ENCODE assay signal across 8 mouse cellular contexts in the genomic region with DNA sequence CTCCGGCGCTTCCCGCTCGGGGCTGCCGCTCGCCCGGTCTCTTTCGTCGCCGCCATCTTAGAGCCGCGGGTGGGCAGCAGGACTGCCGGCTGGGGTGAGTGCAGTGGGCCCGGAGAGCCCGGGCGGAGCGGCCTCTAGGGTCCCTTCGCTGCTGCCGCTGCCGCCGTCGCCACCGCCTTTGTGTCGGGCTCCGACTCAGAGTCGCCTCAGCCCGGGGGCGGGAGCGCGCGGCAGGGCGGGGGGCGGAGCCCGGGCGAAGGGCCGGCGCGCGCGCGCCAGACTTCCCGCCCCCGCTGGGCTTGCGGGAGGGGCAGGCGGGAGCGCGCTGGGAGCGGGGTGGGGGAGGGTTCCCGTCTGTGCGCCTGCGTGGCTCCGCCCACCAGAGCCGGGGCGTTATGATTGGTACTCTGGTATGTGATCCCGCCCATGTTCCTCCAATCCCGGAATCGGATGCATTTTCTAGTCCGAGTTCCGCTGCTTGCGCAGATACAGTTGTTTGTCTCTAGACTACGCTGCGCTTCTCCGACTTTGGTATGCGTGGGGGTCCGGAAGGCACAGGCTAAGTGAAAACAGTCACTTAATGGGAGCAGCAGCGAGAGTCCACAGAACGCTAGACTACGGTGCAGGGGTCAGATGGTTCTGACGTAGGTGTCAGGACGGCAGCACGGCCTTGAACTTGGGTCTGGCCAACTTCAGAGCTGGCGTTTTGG. TPM values are rescaled to one million over a fixed set of nuclear protein-coding genes. Genes with fewer than 3 reads are reported as not detected.
DNase-seq lines count a peak whose midpoint lies in the region; ATAC-seq lines count a peak whose summit lies in the region.

No protein-coding gene starts in this region.

- peak overlapping the region; percentile 100 for H3K27ac ChIP-seq in intestine, embryonic 14.5 days (ENCODE audit: low read depth)

- H3K9ac ChIP-seq in intestine, embryonic 14.5 days (ENCODE audit: low read length) = peak overlapping the region; percentile 100

- peak; percentile 79 for ATAC-seq in intestine, embryonic 14.5 days (replicated peaks; ENCODE audit: low FRiP score, low TSS enrichment, low read depth)
- ATAC-seq in megakaryocyte progenitor cell, adult 5-6 weeks (replicated peaks; ENCODE audit: poor library complexity) = peak; percentile 84

- peaks cover 14% of the 10 kb centered on the region for H3K4me1 ChIP-seq in intestine, embryonic 14.5 days (replicated peaks; ENCODE audit: control insufficient read depth, insufficient read depth, low read length)

- DNase-seq in adrenal gland, adult 2 months = peak; percentile 97
- DNase-seq in embryo, embryonic 11 days = peak; percentile 97
- peak; percentile 95 for DNase-seq in gastrocnemius, postnatal 25 days
- peak; percentile 99 for DNase-seq in intestine, embryonic 14.5 days (ENCODE audit: low spot score)
- DNase-seq in left cerebral cortex, postnatal 10 days (ENCODE audit: extremely low spot score in 1 of 2, low spot score in 2 of 2) = peak; percentile 93 to 95
- DNase-seq in right cerebral cortex, postnatal 10 days (ENCODE audit: low spot score in 2 of 2) = peak; percentile 96 to 97
- peak; percentile 92 for DNase-seq in urinary bladder, postnatal 14 days (ENCODE audit: low spot score)

- under 1% methylated on average over 42 of the region's 72 CpGs for WGBS in intestine, embryonic 14.5 days

- peak overlapping the region; percentile 84 for H3K4me2 ChIP-seq in intestine, embryonic 14.5 days (ENCODE audit: low read length)

- intact Hi-C loops in left cerebral cortex, postnatal 10 days (cut with DNase I) = loop anchor here (2.0 kb wide), 1 partner anchor 47 kb away; a partner anchor contains a TSS

- H3K9me3 ChIP-seq in intestine, embryonic 14.5 days (ENCODE audit: control insufficient read depth, low read length) = no peaks in the 10 kb centered on the region

- H3K36me3 ChIP-seq in intestine, embryonic 14.5 days (ENCODE audit: control insufficient read depth, insufficient read depth, low read length) = peaks cover 22% of the 10 kb centered on the region

- peak overlapping the region; percentile 93 for H3K4me3 ChIP-seq in intestine, embryonic 14.5 days (ENCODE audit: low read depth, low read length)

- H3K27me3 ChIP-seq in intestine, embryonic 14.5 days (replicated peaks; ENCODE audit: control insufficient read depth, insufficient read depth, low read length) = no peaks in the 10 kb centered on the region

RNA-seq across cellular contexts. Expression of a gene that starts 0.6 kb away (rescaled TPM):
- total RNA-seq in adrenal gland, adult 2 months (2021) = 10 to 100 TPM; 45.1 to 51.6 TPM
- polyA plus RNA-seq in adrenal gland, adult 2 months (2012; rRNA removed) = 66.3 and 67.2 TPM in 2 replicates
- 10 to 100 TPM; 21.0 to 25.8 TPM for total RNA-seq in gastrocnemius, postnatal 25 days (2021)
- 76.0 and 85.5 TPM in 2 replicates for polyA plus RNA-seq in intestine, embryonic 14.5 days (2014; fragmentation: Nextera tagmentation; extraction: Ambion mirVana)
- 10 to 100 TPM; 41.4 to 45.9 TPM for total RNA-seq in left cerebral cortex, postnatal 10 days (2021)
- total RNA-seq in megakaryocyte progenitor cell, adult 5-6 weeks (2015) = 34.1 and 36.3 TPM in 2 replicates
- total RNA-seq in megakaryocyte progenitor cell, adult 5-6 weeks (2017) = 21.7 and 40.4 TPM in 2 replicates

RNA-seq across cellular contexts. Expression of a gene that starts 22.2 kb away (rescaled TPM):
- 10 to 100 TPM; 21.1 to 36.6 TPM for total RNA-seq in adrenal gland, adult 2 months (2021)
- 63.9 and 72.0 TPM in 2 replicates for polyA plus RNA-seq in adrenal gland, adult 2 months (2012; rRNA removed)
- 10 to 100 TPM; 14.8 to 18.6 TPM for total RNA-seq in gastrocnemius, postnatal 25 days (2021)
- 25.7 and 28.1 TPM in 2 replicates for polyA plus RNA-seq in intestine, embryonic 14.5 days (2014; fragmentation: Nextera tagmentation; extraction: Ambion mirVana)
- 10 to 100 TPM; 63.8 to 79.4 TPM for total RNA-seq in left cerebral cortex, postnatal 10 days (2021)
- total RNA-seq in megakaryocyte progenitor cell, adult 5-6 weeks (2015) = 0.10 TPM in 1 of 2 replicates, not detected in the other
- not detected in 2 replicates for total RNA-seq in megakaryocyte progenitor cell, adult 5-6 weeks (2017)

RNA-seq across cellular contexts. Expression of a gene that starts 31.8 kb away (rescaled TPM):
- 10 to 100 TPM; 16.7 to 21.9 TPM for total RNA-seq in adrenal gland, adult 2 months (2021)
- polyA plus RNA-seq in adrenal gland, adult 2 months (2012; rRNA removed) = 37.4 TPM in 2 replicates
- 1 to 10 TPM; 8.2 to 9.2 TPM for total RNA-seq in gastrocnemius, postnatal 25 days (2021)
- polyA plus RNA-seq in intestine, embryonic 14.5 days (2014; fragmentation: Nextera tagmentation; extraction: Ambion mirVana) = 12.7 and 14.3 TPM in 2 replicates
- total RNA-seq in left cerebral cortex, postnatal 10 days (2021) = 10 to 100 TPM; 22.7 to 24.4 TPM
- total RNA-seq in megakaryocyte progenitor cell, adult 5-6 weeks (2015) = 10.4 and 11.3 TPM in 2 replicates
- total RNA-seq in megakaryocyte progenitor cell, adult 5-6 weeks (2017) = 6.8 and 8.2 TPM in 2 replicates

RNA-seq across cellular contexts. Expression of a gene that starts 46.5 kb away (rescaled TPM):
- total RNA-seq in adrenal gland, adult 2 months (2021) = 1 to 10 TPM; 1.4 to 2.7 TPM
- polyA plus RNA-seq in adrenal gland, adult 2 months (2012; rRNA removed) = 5.6 and 6.7 TPM in 2 replicates
- 10 to 100 TPM; 28.9 to 35.0 TPM for total RNA-seq in gastrocnemius, postnatal 25 days (2021)
- polyA plus RNA-seq in intestine, embryonic 14.5 days (2014; fragmentation: Nextera tagmentation; extraction: Ambion mirVana) = 6.7 and 7.7 TPM in 2 replicates
- total RNA-seq in left cerebral cortex, postnatal 10 days (2021) = 1 to 10 TPM; 5.4 to 6.7 TPM
- total RNA-seq in megakaryocyte progenitor cell, adult 5-6 weeks (2015) = 3.4 and 4.3 TPM in 2 replicates
- total RNA-seq in megakaryocyte progenitor cell, adult 5-6 weeks (2017) = 0.57 and 1.9 TPM in 2 replicates

RNA-seq across cellular contexts. Expression of a gene that starts 47.0 kb away (rescaled TPM):
- total RNA-seq in adrenal gland, adult 2 months (2021) = 100 to 1,000 TPM; 114 to 124 TPM
- polyA plus RNA-seq in adrenal gland, adult 2 months (2012; rRNA removed) = 304 and 353 TPM in 2 replicates
- total RNA-seq in gastrocnemius, postnatal 25 days (2021) = 10 to 100 TPM; 42.9 to 49.2 TPM
- 155 and 168 TPM in 2 replicates for polyA plus RNA-seq in intestine, embryonic 14.5 days (2014; fragmentation: Nextera tagmentation; extraction: Ambion mirVana)
- 10 to 100 TPM; 77.5 to 78.8 TPM for total RNA-seq in left cerebral cortex, postnatal 10 days (2021)
- total RNA-seq in megakaryocyte progenitor cell, adult 5-6 weeks (2015) = 69.5 and 69.8 TPM in 2 replicates
- total RNA-seq in megakaryocyte progenitor cell, adult 5-6 weeks (2017) = 71.5 and 77.0 TPM in 2 replicates

Comparison
In these comparisons a context has a peak if more than half of its experiments do, and no peak if none do; other contexts are left out.
1. Peak in every context shown above with its lines: DNase-seq, ATAC-seq, H3K4me3 ChIP-seq and H3K27ac ChIP-seq.
2. RNA of a gene that starts 22.2 kb away (total RNA-seq): 63.8 to 79.4 TPM in left cerebral cortex, postnatal 10 days, 21.1 to 36.6 TPM in adrenal gland, adult 2 months and 14.8 to 18.6 TPM in gastrocnemius, postnatal 25 days; 0.10 TPM in megakaryocyte progenitor cell, adult 5-6 weeks; every median in the first group is over 10 times any median in the second.